Mouse (Mus musculus): ENCODE results near the gene Gm527. TPM values are rescaled to one million over a fixed set of nuclear protein-coding genes. Genes with fewer than 3 reads are reported as not detected.

Gene Gm527
- polyA plus RNA-seq, 1 experiment from 2014 or later, result 2.8 TPM

- Histone ChIP-seq H3K4me1 (ENCODE audit: control insufficient read depth, insufficient read depth, low read length) (no peaks in the 10 kb centered on the region), H3K9me3 (replicated peaks; ENCODE audit: control insufficient read depth, low read length) (no peaks in the 10 kb centered on the region), H3K27me3 (ENCODE audit: control insufficient read depth, insufficient read depth, low read length) (no peaks in the 10 kb centered on the region), H3K4me2 (ENCODE audit: low read depth, low read length) (no peak overlapping the region), H3K36me3 (replicated peaks; ENCODE audit: control insufficient read depth, insufficient read depth, low read depth, low read length) (no peaks in the 10 kb centered on the region), H3K9ac (replicated peaks; ENCODE audit: low read length) (no peak overlapping the region), H3K27ac (replicated peaks; ENCODE audit: low read depth, low read length) (no peak overlapping the region), H3K4me3 (ENCODE audit: low read depth, low read length) (no peak overlapping the region)
- ATAC-seq (replicated peaks; ENCODE audit: insufficient number of reproducible peaks, low FRiP score, low TSS enrichment, low read depth) (no peak), DNase-seq (ENCODE audit: low spot score) (no peak)
- 86% methylated on average over 6 of the region's 6 CpGs for WGBS
Observed at GRCm38 (mm10) chr12:64972063-64972462, 54.4 kb downstream of the Gm527 start.

Other genes with a start within 250 kb of the Gm527 start
- 11.0 and 13.4 TPM in 2 replicates for gene Klhl28, start 47.6 kb downstream of the Gm527 start, polyA plus RNA-seq (2014; fragmentation: Nextera tagmentation; extraction: Ambion mirVana)
- gene Togaram1, start 47.9 kb downstream of the Gm527 start, polyA plus RNA-seq (2014; fragmentation: Nextera tagmentation; extraction: Ambion mirVana), result 25.8 and 28.8 TPM in 2 replicates
- gene Prpf39, start 118.4 kb downstream of the Gm527 start, polyA plus RNA-seq (2014; fragmentation: Nextera tagmentation; extraction: Ambion mirVana), result 67.2 and 77.9 TPM in 2 replicates
- gene Fkbp3, start 156.1 kb downstream of the Gm527 start, polyA plus RNA-seq (2014; fragmentation: Nextera tagmentation; extraction: Ambion mirVana), result 689 and 760 TPM in 2 replicates
- gene Fancm, start 157.7 kb downstream of the Gm527 start, polyA plus RNA-seq (2014; fragmentation: Nextera tagmentation; extraction: Ambion mirVana), result 14.4 and 14.8 TPM in 2 replicates

Measured in embryonic facial prominence, embryonic 11.5 days (tissue).